Mouse (Mus musculus): ENCODE data around the gene Nit1.
A peak's percentile ranks its signal among the peaks of the same experiment; 100 is the strongest.

Nit1 gene

DNA sequence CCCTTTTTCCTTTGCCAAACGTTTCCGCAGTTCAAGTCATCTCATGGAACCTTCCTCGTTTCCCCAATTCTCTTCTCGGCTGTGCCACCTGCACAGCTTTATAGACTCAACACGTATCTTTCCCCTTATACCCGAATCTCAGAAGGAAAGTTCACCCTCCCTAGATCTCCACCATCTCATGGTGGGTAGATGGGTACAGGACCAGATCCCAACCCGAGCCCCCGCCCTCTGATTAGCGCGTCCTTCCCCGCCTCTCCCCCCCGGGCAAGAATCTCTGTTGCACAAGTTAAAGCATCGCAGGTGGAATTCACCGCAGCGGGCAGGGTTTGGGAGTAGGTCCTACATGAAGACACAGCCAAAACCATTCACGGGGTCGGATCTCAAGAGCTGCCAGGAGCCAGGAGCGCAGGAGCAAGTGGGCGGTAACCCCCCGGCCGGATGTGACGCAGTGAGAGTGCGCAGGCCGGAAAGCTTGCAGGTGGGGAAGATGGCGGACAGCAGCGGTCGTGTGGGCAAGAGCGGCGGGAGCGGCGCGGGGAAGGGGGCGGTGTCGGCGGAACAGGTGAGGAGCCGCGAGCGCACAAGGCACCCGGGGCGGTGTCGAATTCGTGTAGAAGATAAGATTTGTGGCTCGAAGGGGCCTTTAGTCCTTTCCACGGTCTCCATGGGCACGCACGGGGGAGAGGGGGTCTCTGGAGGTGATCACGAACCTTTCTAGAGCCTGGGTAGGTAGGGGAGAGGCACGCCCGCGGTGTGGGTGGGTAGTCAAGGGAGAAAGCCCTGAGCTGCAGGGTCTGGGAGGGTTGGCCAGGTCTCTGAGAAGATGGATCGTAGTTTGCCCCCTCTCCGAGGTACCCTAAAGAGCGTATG is at the start of gene Nit1, which contains the start of gene Pfdn2:
TSS of gene Nit1 (minus strand) at position 422 of the 870 bp plus-strand sequence.
TSS of gene Pfdn2 (plus strand) at position 446 of the 870 bp plus-strand sequence.
- DNase-seq (ENCODE audit: low spot score) = peak; percentile 87

DNA sequence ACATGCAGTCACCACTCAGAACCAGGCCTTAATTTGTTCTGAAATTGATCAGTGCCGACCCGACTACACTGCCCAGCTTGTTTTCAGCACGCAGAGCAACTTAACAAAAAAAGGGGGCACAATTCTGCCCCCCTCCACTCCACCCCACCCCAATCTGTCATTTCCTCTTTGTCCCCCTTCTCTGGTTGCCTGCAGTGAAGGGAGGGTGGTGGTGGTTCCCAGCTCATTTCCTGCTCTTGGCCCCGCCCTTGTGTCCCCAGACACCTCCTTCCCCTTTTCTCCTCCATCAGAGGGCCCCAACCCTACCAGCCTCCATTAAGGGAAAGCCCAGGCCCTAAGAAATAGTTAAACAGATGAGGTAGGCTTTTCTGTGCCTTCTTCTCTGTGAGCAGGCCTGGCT is 44.7 kb upstream of the Nit1 start:
- DNase-seq (ENCODE audit: low spot score) = no peak

DNA sequence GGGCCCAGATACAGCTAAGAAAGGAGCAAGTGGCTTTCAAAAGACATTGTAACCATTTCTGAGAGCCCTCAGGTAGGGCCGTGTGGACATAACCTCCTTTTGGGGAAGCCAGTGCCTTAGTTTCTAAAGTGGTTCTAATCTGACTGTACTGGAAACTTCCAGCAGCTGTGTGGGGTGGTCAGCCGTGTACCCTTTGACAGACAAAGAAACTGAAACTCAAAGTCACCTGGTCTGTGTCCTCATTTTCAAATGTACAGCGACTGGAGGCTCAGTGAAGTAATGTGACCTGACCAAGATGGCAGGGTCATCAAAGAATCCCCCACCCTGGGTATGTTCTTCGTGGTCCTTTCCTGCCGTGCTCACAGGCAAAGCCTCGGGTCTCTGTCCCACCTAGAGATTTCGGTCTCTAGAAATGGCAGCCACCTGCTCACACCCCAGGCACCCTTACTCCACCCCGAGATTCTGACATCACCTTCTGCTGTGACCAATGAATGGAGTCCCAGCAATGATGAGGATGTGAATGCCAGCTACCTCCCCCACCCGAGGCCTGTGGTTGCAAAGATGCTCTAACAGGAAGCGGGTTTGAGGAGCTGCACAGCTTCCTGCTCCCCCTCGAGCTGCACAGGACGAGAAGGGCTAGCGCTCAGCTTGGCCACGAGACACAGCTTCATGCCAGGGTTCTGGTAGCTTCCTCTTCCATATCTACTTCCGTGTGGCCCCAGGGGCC is 43.1 kb upstream of the Nit1 start, which contains the start of gene Arhgap30:
TSS of gene Arhgap30 (plus strand) at position 579 of the 727 bp plus-strand sequence.
- DNase-seq (ENCODE audit: low spot score) = no peak

DNA sequence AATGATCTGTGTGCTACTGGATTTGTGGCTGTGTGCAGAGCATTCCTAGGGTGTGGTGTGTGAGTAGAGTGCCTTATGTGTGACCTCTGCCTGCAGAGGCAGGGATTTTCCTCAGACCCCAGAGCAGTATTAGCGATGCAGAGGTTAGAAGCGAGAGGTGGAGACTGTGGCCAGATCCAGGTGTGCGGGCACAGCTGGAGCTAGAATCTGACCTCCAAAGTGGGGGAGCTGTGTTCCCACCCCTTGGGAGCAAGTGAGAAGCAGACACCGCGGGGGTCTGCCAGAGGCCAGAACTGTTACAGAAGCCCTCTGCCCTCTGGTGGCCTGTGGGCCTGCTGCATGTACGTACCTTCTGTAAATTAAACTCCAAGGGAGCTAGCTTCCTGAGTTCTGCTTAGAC is 41.7 kb upstream of the Nit1 start:
- no peak for DNase-seq (ENCODE audit: low spot score)

DNA sequence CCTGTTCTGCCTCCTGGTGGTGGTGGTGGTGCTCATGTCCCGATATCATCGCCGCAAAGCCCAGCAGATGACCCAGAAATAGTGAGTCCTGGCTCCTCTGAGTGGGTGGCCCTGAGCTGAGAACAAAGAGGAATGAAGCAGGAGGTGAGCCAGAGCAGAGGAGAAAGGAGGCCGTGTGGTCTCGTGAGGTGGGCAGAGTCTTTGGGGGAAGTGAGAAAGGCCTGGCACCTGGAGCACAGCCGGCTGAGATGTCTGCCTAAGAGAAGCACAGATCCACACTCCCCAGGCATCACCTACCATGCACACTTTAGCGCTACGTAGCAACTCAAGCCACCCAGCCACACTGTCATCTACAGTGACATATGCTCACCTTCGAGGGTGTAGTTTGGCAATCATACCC is 39.7 kb upstream of the Nit1 start:
- no peak for DNase-seq (ENCODE audit: low spot score)

DNA sequence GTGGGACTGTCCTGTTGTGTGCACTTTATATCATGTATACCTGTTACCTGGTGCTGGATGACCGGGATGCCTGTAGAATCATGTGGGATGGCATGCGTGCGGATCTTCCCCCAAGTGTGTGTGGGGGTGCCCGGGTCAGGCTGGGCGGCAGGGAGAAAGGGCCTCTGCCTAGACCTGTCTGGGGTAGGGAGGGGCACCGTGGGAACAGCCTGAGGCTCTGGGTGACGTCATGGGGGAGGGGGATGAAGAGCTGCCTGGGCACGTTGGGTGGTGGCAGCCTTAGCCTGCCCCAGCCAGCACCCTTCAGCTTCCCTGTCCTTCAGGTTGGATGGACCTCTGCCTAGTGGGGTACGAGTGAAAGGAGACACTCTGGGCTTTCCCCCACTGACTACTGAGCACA is 38.9 kb upstream of the Nit1 start:
- peak; percentile 74 for DNase-seq (ENCODE audit: low spot score)

DNA sequence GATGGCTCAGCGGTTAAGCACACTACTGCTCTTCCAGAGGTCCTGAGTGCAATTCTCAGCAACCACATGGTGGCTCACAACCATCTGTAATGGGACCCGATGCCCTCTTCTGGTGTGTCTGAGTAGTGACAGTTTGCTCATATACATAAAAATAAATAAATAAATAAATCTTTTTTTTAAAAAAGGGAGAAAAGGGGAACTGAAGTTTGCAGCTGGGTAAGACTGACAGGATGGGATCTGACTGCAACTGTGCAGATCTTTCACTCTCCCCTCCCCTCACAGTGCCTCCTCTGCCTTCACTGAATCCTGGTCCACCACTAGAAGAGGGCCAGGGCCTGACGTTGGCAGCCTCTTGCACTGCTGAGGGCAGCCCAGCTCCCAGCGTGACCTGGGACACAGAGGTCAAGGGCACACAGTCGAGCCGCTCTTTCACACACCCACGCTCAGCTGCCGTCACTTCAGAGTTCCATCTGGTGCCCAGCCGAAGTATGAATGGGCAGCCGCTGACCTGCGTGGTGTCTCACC is 36.7 kb upstream of the Nit1 start:
- no peak for DNase-seq (ENCODE audit: low spot score)

DNA sequence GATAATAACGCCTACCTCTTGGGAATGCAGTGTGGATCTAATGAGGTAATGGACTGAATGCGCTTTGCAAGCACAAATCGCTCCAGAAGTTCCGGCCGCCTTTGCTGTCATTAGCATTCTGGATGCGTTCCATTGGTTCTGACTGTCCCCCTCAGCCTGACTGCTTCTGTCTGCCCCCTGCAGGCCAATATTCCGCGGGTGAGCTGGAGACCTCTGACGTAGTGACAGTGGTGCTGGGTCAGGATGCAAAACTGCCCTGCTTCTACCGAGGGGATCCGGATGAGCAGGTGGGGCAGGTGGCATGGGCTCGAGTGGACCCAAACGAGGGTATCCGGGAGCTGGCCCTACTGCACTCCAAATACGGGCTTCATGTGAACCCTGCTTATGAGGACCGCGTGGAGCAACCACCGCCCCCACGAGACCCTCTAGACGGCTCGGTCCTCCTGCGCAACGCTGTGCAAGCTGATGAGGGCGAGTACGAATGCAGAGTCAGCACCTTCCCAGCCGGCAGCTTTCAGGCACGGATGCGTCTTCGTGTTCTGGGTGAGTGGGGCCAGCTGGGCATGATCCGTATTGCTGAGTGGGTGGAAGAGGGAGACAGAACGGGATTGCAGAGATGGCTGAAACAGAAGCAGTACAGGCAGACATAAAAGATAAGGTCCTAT is 34.6 kb upstream of the Nit1 start:
- peak; percentile 67 for DNase-seq (ENCODE audit: low spot score)

DNA sequence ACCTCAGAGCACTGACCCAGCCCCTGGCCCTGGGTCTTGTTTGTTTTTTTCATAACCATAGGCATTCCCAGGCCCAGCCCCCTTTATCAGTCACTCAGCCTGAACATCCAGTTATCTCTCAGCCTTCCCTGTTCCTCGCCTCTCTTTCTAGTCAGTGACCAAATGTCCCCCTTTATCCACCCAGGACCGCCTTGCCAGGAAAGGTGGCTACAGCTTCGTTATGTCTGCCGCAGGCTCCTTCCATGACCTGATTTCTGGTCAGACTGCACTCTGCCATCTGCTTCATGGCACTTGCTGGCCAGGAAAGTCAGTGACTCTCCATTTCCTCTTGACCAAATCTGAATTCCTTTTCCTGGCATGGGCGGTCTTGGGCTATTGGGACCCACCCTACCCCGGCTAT is 32.9 kb upstream of the Nit1 start:
- no peak for DNase-seq (ENCODE audit: low spot score)

DNA sequence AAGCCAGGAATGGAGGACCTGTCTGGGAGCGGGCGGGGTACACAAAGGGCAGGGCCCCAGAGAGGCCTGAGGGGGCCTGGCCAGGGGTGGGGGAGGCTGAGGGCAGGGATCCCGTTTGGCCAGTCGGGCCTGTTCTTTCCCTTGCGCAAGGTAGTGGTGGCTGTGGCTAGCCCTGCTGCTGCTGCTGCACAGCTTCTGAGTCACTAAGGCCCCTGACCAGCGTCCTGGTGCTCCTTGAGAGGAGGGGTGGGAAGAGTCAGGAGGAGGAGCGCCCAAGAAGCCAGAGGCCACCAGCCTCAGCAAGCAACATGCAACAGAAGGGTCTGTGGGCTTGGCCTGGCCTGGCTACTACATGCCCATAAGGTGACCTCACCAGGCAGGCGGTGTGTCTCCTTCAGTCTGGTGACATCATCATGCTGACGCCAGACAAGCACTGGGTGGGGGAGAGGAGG is 30.2 kb upstream of the Nit1 start:
- peak; percentile 82 for DNase-seq (ENCODE audit: low spot score)

DNA sequence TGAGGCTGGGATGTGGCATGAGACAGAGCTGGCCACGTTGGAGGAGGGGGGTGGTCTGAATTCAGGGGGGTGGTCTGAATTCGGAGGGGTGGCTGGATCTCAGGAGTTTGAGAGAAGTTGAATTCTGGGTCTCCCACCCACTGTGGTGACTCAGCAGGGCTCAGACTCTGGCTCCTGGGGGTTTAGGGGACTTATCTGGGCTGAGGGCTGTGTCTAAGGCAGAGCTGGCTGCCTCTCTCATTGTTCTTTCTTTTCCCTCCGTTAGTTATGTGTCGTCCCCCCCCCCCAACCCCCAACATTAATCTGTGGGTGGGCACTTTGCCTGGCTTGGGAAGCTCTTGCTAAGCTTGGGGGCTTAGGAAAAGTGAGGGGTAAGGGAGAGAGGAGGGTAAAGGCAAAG is 28.5 kb upstream of the Nit1 start:
- no peak for DNase-seq (ENCODE audit: low spot score)

DNA sequence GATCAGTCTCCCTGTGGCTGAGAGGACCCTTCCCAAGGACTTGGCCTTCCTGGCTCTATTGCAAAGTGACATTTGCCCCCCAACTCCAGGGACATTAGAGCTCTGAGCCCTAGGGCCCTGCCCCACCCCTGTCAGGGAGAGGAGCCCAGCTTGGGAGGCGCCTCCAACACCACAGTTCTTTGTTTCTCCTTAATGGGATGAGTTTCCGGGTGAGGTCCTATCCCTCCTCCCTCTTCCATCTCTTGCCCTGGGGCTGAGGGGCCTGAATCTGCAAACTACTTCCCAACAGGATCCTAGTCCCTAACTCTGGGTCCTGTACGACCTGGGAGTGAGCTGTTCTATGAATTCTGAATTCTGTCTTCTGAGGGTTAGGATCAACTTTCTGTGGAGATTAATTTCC is 27.4 kb upstream of the Nit1 start:
- no peak for DNase-seq (ENCODE audit: low spot score)

DNA sequence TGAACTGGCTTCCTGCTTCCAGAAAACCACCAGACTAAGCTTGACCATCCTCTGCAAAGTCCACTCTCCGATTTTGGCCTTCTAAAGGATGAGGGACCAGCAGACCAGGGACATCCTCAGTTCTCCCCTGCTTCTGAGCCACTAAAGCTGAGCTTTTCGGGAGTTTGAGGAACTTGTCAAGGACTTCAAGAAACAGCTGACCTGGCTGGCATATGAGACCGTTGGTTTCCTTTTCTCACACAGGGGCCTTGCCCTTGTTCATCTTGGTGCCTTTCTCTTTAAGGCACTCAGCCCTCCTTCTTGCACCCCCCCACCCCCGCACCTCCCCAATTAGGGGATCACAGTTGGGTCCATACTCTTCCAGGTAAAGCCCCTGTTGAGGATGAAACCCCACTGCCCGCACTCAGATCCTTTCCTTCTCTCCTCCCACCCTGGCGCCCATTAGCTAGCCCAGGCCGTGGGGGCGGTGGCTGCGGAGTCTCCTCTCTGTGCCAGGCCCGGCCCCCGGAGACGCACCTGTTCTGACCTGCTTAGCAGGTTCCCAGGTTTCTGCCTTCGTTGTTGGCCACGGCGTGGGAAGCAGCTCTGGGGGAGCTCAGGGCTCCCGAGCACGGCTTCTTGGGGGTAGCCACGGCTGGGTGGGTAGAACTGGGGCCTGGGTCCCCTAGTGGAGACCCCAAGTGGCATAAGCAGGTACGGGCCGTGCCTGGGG is 24.6 kb upstream of the Nit1 start, which contains the start of gene Nectin4:
TSS of gene Nectin4 (plus strand) at position 255 of the 712 bp plus-strand sequence.
- DNase-seq (ENCODE audit: low spot score) = peak; percentile 62

DNA sequence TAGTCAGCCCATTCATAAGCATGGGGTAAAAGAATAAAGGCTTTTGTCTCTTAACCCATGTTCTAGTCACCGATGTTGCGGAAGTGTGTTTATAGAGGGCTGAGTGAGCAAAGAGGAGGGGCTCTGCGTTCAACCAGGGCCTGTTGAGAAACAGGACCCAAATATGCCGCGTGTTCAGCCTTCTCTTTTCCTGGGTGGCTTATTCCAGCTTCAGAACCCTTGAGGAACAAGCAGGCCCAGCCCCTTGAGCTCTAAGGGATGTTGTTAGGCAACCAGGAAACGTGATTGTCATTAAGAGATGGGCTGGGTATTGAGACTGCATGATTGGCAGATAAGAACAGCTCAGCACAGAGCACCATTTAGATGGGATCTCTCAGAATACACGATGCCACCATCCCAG is 20.5 kb upstream of the Nit1 start:
- no peak for DNase-seq (ENCODE audit: low spot score)

DNA sequence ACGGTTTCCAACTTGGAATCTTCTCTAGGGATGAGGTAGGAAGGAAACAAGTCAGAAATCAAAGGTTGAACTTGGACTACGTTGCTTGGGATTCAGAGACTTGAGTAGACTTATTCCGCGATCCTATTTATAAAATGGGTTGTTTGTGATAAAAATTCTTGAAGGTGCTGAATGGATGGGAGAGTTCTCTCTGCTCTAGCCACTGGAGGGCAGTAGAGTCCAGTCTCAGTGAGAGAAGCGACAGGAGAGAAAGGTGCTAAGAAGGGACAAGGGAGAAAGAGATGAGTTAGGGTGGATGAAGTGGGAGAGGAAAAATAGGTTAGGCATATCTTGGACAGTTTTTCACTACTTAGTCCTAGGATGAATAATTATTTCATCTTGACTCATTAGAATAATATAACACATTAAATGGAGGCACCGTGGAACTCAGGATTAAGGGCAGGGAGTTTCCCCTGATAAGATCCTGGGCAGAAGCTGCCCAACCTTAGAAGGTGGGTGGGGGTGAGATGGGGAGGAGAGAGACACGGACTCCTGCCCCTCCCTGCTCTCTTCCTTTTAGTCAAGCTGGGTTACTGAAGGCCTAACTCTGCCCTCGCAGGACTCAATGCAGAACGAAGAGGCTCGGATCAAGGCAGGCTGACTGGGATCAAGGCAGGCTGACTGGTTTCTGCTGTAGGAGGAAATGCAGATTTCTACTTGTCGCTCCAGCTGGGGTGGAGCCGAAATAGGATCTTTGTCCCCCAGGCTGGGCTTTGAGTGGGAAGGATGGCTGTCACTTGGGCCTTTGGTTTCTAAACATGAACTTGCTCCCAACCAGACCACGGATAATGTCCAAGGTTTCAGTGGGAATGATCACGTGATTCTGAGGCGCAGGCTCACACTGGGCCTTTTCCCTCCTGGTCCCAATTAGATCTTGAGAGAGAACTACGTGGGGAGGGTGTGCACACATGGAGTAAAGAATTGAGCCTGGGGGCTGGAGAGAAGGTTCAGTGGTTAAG is 16.0 kb upstream of the Nit1 start:
- peak; percentile 50 for DNase-seq (ENCODE audit: low spot score)

DNA sequence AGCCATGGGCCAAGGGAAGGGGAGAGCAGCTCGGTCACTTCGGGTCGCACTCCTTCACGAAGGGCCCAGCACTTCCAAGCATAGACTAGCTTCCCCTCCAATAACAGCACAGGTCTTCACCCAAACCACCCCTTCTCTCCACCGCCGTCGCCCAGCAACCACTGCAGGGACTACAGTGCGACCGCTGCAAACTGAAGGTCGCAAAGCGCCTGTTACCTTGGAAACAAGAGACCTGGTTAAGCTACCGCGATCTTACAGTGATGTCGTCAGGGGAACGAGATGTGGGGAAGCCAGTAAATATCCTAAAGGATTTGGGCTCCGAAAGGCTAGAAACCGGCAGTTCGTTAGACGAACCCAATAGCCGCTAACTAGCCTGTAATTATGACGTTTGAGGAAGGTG is 15.2 kb upstream of the Nit1 start, which contains the start of gene Klhdc9:
TSS of gene Klhdc9 (minus strand) at position 143 of the 400 bp plus-strand sequence.
- DNase-seq (ENCODE audit: low spot score) = peak; percentile 83

DNA sequence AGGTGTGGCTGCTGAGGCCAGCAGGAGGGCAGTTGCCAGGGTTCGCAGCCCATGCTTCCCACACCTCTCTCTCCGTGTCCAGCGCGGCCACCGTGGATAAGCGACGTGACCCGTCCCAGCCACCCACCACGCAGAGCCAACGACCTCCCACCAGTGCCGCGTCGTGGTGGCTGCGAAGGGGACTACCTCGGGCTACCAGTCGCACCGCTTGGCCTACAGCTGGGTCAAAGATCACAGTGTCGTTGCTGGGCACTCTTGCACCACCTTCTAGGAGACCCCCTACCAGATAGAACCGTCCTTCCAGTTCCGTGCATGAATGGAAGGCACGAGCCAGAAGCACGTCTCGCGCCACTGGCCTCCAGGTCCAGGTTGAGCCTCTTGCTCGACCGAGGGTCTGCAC is 14.8 kb upstream of the Nit1 start:
- no peak for DNase-seq (ENCODE audit: low spot score)

DNA sequence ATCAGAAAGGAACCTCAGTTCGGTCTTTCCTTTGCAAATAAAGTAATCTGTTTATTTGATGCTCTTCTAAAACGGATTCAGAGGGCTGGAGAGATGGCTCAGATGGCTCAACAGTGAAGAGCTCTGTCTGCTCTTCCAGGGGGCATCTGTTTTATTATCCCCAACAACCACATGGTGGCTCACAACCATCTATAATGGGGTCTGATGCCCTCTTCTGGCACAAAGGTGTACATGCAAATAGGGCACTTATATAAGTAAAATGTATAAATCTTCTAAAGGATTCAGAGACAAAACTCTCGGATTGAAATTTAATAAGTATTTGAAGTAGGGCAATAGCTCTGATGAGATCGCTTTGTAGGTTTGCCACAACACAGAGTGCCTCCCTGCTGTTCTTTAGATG is 13.0 kb upstream of the Nit1 start:
- DNase-seq (ENCODE audit: low spot score) = no peak

DNA sequence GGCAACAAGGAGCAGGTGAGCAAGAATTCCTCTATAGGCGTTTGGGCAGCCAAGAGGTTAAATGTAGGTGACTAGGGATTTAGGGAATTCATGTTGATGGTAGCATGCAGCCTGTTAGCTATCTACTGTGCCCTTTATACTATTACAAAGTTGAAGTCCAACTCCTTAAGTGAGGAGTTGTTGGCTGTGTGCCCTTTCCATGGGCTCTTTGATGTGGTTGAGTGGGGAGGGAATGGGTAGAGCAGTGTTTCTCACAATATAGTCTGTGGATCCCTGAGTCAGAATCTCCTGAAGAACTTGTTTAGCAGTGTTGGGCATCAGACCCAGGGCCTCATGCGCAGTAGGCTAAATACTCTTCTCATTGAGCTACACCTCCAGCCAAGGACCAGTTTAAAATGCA is 11.4 kb upstream of the Nit1 start:
- no peak for DNase-seq (ENCODE audit: low spot score)

DNA sequence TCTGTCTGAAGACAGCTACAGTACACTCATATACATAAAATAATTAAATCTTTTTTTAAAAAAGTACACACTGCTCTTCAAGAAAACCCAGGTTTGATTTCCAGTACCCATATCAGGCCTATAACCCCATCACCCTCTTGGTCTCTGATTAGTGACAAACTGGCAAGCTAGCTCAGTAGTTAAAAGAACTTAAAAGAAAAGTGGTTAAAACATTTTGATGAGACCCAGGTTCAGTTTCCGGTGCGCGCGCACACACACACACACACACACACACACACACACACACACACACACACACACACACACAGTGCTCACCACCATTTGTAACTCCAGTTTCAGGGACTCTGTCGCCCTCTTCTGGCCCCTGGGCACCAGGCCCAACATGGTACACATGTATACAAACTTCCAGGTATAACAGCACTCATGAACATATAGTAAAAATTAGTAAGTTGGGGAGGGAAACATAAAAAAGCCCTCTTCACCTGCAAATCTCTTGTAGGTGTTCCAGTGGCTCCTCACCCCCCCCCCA is 10.4 kb upstream of the Nit1 start:
- DNase-seq (ENCODE audit: low spot score) = no peak

Data from urinary bladder, postnatal 25 days (tissue).